In the genomic region with DNA sequence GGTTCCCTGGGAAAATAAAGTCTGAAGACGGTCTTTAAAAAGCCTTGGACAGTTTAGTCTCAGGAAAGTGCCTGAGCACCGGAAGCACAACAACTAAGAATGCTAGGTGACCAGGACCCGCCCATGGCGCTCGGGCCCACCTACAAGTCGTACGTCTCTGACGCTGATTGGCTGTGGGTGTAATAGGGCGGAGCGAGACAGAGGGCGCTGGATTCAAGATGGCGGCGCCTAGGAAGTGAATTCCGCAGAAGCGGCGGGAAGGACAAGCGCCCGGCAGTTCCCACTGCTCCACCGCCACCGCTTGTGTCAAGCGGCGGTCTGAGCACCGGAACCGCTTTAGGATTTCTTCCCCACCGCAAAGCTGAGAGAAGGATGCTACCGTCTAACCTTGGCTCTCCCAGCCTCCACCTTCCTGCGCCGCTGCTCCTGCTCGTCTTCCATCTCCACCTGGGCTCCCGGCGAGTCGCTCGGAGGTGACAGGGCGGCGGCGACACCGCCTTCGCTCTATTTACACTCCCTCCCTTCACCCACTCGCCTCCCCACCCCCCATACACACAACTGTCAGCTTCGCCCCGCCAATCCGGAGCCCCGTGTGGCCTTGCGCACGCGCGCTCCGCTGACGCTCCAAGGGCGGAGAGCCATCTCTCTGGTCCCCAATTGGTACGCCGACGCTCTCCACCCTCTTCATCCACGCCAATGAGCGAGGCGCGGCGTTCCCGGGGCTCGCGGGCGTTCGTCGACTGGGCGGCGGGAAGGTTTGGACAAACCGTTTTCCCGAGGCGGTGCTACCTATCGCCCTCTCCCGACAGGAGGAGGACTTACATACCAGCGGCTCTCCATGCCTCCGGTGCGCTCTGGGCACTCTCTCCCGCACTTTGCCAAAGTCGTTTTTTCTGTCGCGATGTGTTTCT, we compare ENCODE assay signal across 8 mouse cellular contexts. TPM values are rescaled to one million over a fixed set of nuclear protein-coding genes. Genes with fewer than 3 reads are reported as not detected.
DNase-seq lines count a peak whose midpoint lies in the region; ATAC-seq lines count a peak whose summit lies in the region.

TSS of gene Pcnt (minus strand) at position 609 of the 911 bp plus-strand sequence.

- H3K9me3 ChIP-seq in heart, embryonic 13.5 days: no peaks in the 10 kb centered on the region
- no peaks in the 10 kb centered on the region for H3K9me3 ChIP-seq in liver, embryonic 12.5 days (replicated peaks)
- H3K9me3 ChIP-seq in stomach, embryonic 15.5 days: no peaks in the 10 kb centered on the region

- WGBS in heart, embryonic 13.5 days: under 1% methylated on average over 78 of the region's 78 CpGs
- WGBS in liver, embryonic 12.5 days (ENCODE audit: insufficient replicate concordance): under 1% methylated on average over 77 of the region's 78 CpGs
- WGBS in stomach, embryonic 15.5 days: under 1% methylated on average over 78 of the region's 78 CpGs

- ATAC-seq in heart, embryonic 13.5 days (ENCODE audit: extremely low read depth, insufficient number of reproducible peaks, low FRiP score, low TSS enrichment): peak; percentile 97
- ATAC-seq in liver, embryonic 12.5 days: peak; percentile 98
- peak; percentile 99 for ATAC-seq in stomach, embryonic 15.5 days (ENCODE audit: insufficient read depth, low FRiP score, low read depth)

- peaks cover 32% of the 10 kb centered on the region for H3K36me3 ChIP-seq in heart, embryonic 13.5 days
- peaks cover 39% of the 10 kb centered on the region for H3K36me3 ChIP-seq in liver, embryonic 12.5 days
- H3K36me3 ChIP-seq in stomach, embryonic 15.5 days: peaks cover 8% of the 10 kb centered on the region; the same call in 1 of the 2 replicates

- H3K9ac ChIP-seq in heart, embryonic 13.5 days: peak within 1 kb of the TSS; percentile 93
- peak within 1 kb of the TSS; percentile 86 for H3K9ac ChIP-seq in liver, embryonic 12.5 days
- H3K9ac ChIP-seq in stomach, embryonic 15.5 days: peak within 1 kb of the TSS; percentile 73; the same call in 1 of the 2 replicates

- peak within 1 kb of the TSS; percentile 65 for H3K27ac ChIP-seq in brown adipose tissue, adult 24 weeks (replicated peaks; ENCODE audit: low read depth, low read length)
- peak within 1 kb of the TSS; percentile 98 for H3K27ac ChIP-seq in heart, embryonic 13.5 days (replicated peaks)
- H3K27ac ChIP-seq in liver, embryonic 12.5 days: peak within 1 kb of the TSS; percentile 99
- H3K27ac ChIP-seq in stomach, embryonic 15.5 days: peak within 1 kb of the TSS; percentile 99

- no peaks in the 10 kb centered on the region for H3K27me3 ChIP-seq in heart, embryonic 13.5 days (replicated peaks)
- H3K27me3 ChIP-seq in liver, embryonic 12.5 days (replicated peaks): no peaks in the 10 kb centered on the region
- H3K27me3 ChIP-seq in stomach, embryonic 15.5 days (replicated peaks): no peaks in the 10 kb centered on the region

- DNase-seq in CD4-positive, CD25-positive, alpha-beta regulatory T cell, adult 2 months (ENCODE audit: low read depth, low spot score): peak; percentile 98
- peak; percentile 43 for DNase-seq in fat pad, adult 2 months (ENCODE audit: extremely low read depth, low read depth, low spot score)
- peak; percentile 98 for DNase-seq in kidney, postnatal 10 days
- DNase-seq in natural killer cell, adult 2 months (ENCODE audit: low spot score in 2 of 2): peak; percentile 94

- H3K4me3 ChIP-seq in brown adipose tissue, adult 24 weeks (ENCODE audit: insufficient read depth, low read depth, low read length): peak within 1 kb of the TSS; percentile 77
- peak within 1 kb of the TSS; percentile 93 for H3K4me3 ChIP-seq in heart, embryonic 13.5 days
- peak within 1 kb of the TSS; percentile 89 for H3K4me3 ChIP-seq in liver, embryonic 12.5 days
- peak within 1 kb of the TSS; percentile 99 for H3K4me3 ChIP-seq in stomach, embryonic 15.5 days (replicated peaks)

- peaks cover 4% of the 10 kb centered on the region; the same call in 1 of the 2 replicates for H3K4me1 ChIP-seq in brown adipose tissue, adult 24 weeks (ENCODE audit: control insufficient read depth, insufficient read depth, insufficient read length, low read length)
- peaks cover 32% of the 10 kb centered on the region for H3K4me1 ChIP-seq in heart, embryonic 13.5 days
- H3K4me1 ChIP-seq in liver, embryonic 12.5 days: peaks cover 57% of the 10 kb centered on the region
- peaks cover 15% of the 10 kb centered on the region for H3K4me1 ChIP-seq in stomach, embryonic 15.5 days

- H3K4me2 ChIP-seq in heart, embryonic 13.5 days: peak within 1 kb of the TSS; percentile 86
- H3K4me2 ChIP-seq in liver, embryonic 12.5 days: peak within 1 kb of the TSS; percentile 86
- H3K4me2 ChIP-seq in stomach, embryonic 15.5 days: peak within 1 kb of the TSS; percentile 67

RNA-seq across cellular contexts. Expression of gene Pcnt, which starts in this region (rescaled TPM):
- polyA plus RNA-seq in brown adipose tissue, adult 24 weeks (2012; ENCODE audit: insufficient read depth, insufficient read length, missing spikeins): 4.7 and 5.6 TPM in 2 replicates
- 9.6 and 9.7 TPM in 2 replicates for polyA plus RNA-seq in heart, embryonic 13.5 days (2015; fragmentation: Nextera tagmentation; extraction: Ambion mirVana)
- polyA plus RNA-seq in liver, embryonic 12.5 days (2016; fragmentation: Nextera tagmentation; extraction: Ambion mirVana): 12.6 and 13.8 TPM in 2 replicates
- 13.6 and 14.1 TPM in 2 replicates for polyA plus RNA-seq in stomach, embryonic 15.5 days (2015; fragmentation: Nextera tagmentation; extraction: Ambion mirVana)

Comparison
In these comparisons a context has a peak if more than half of its experiments do, and no peak if none do; other contexts are left out.
1. Peak in every context shown above with its lines: DNase-seq, ATAC-seq, H3K4me3 ChIP-seq and H3K27ac ChIP-seq.
2. DNase-seq: peak in every context shown above with its lines; median percentile 98 in CD4-positive, CD25-positive, alpha-beta regulatory T cell, adult 2 months; 98 in kidney, postnatal 10 days; 94 in natural killer cell, adult 2 months; 43 in fat pad, adult 2 months.